Mouse (Mus musculus) heart, embryonic 15.5 days (tissue): ENCODE measurements at regions not wholly inside any gene's neighbourhood (a gene's known extent, or its start where the extent isn't known, plus 50 kb on each side); places are given as distances from the start of the nearest gene placed in this dataset.

Source experiments
- ATAC-seq: fragments of 200-750 bp; cut with Nextera tagmentation; replicated peaks from 2 replicates; pipeline ENCODE4 v1.8.0; 2017; ENCODE audit warnings: low read depth, moderate TSS enrichment; ENCODE audit not compliant: insufficient number of reproducible peaks, insufficient read depth, low FRiP score
- H3K27ac ChIP-seq: fragments of 300-500 bp; sonication (generic); 2 replicates; pipeline ENCODE4 v1.5.1; 2015; ENCODE audit warnings: mild to moderate bottlenecking, inconsistent platforms
- H3K27me3 ChIP-seq: fragments of 300-500 bp; sonication (generic); 2 replicates; pipeline ENCODE4 v1.6.1; 2015; ENCODE audit warnings: inconsistent platforms
- H3K36me3 ChIP-seq: fragments of 300-500 bp; sonication (generic); 2 replicates; pipeline ENCODE4 v1.6.1; 2015; ENCODE audit warnings: mild to moderate bottlenecking, inconsistent platforms
- H3K4me1 ChIP-seq: fragments of 300-500 bp; sonication (generic); replicated peaks from 2 replicates; pipeline ENCODE4 v1.6.1; 2015; ENCODE audit warnings: inconsistent platforms
- H3K4me2 ChIP-seq: fragments of 300-500 bp; sonication (generic); 2 replicates; pipeline ENCODE4 v1.6.1; 2015; ENCODE audit warnings: inconsistent platforms, mild to moderate bottlenecking, moderate library complexity
- H3K4me3 ChIP-seq: fragments of 300-500 bp; sonication (generic); 2 replicates; pipeline ENCODE4 v1.5.1; 2015; ENCODE audit warnings: mild to moderate bottlenecking, inconsistent platforms
- H3K9ac ChIP-seq: fragments of 300-500 bp; sonication (generic); 2 replicates; pipeline ENCODE4 v1.6.1; 2015; ENCODE audit warnings: mild to moderate bottlenecking, inconsistent platforms
- H3K9me3 ChIP-seq: fragments of 300-500 bp; sonication (generic); replicated peaks from 2 replicates; pipeline ENCODE4 v1.6.1; 2016; ENCODE audit warnings: inconsistent platforms
- WGBS: fragments of 180-500 bp; shearing (Covaris S2); methylation state at CpG from one replicate; pipeline ENCODE4 v1.1.7; 2015; ENCODE audit warnings: mixed read lengths; 5-methylcytosine and 5-hydroxymethylcytosine counted together

DNA sequence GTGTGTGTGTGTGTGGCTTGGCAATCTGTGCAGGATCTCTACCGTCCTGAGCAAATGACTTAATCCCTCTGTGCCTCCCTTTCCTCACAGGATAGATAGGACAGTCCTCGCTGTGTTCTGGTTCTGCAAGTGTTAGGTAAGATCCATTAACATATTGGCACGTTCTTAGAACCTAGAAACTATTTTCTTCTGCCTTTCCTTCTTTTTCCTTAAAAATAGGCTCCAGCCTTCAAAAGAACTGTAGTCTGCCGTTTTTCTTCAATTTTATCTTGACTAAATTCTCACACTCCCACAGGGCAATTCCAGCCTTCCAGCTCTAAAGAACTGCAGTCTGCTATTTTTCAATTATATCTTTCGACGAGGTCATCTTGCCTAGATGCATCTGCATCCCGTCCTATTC is 227.6 kb upstream of the Clint1 start:
- Histone ChIP-seq H3K9me3 (no peaks in the 10 kb centered on the region), H3K27me3 (no peaks in the 10 kb centered on the region), H3K4me1 (no peaks in the 10 kb centered on the region), H3K9ac (no peak overlapping the region), H3K27ac (no peak overlapping the region), H3K4me2 (no peak overlapping the region), H3K36me3 (no peaks in the 10 kb centered on the region), H3K4me3 (no peak overlapping the region)
- 41% methylated on average over 7 of the region's 7 CpGs for WGBS
- ATAC-seq, result no peak

DNA sequence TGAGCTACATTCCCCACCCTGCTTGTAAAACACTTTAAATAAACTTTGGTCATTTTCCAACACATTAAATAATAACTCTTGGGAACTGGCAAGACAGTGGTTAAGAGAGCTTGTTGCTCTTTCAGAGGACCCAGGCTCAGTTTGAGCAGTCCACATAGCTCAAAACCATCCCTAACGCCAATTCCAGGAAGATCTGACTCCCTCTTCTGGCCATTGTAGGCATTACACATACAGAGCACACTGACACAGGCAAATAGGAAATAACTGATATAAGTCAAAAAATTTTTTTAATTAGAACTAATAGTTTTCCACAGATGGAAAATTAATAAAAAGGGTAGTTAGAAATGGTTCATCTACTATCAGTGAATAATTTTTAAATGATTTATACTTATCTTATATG is 222.6 kb upstream of the Clint1 start:
- Histone ChIP-seq H3K9me3 (no peaks in the 10 kb centered on the region), H3K9ac (no peak overlapping the region), H3K4me3 (no peak overlapping the region), H3K4me2 (no peak overlapping the region), H3K36me3 (no peaks in the 10 kb centered on the region), H3K27ac (no peak overlapping the region), H3K27me3 (no peaks in the 10 kb centered on the region), H3K4me1 (no peaks in the 10 kb centered on the region)
- no peak for ATAC-seq
- 43% methylated on average over 1 of the region's 1 CpGs for WGBS

DNA sequence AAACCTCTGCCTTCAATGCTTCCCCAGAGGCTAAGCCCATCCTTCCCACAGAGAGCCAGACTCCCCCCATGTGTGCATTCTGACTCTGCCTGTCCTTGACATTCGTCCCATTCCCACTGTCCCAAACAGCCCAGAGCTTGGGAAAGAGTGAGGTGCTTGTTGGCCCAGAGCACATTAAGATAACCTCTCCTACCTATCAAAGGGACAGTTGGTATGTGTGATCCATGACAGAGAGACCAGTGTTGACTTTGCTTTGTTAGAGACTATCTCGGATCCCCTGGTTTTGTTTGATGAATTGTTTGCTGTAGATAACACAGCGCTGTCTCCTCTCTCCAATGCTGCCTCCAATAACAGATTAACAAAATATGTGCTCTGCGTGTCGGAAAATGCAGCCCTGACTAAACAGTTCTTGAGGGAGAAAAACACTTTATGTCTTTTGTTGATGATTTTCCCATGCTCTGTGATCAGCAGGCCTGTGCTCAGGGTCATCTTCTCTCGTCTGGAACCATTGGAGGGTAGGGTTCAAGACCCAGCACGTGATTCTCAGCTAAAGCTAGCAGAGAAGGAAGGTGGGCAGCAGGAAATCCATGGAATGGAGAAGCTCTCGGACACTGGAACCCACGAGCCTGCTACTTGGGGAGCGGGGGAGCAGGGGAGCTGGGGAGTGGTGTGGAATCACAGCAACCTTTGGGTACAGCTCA is 217.2 kb upstream of the Clint1 start:
- Histone ChIP-seq H3K27me3 (no peaks in the 10 kb centered on the region), H3K9me3 (no peaks in the 10 kb centered on the region), H3K9ac (no peak overlapping the region), H3K27ac (peak overlapping the region; percentile 48), H3K4me3 (no peak overlapping the region), H3K4me1 (no peaks in the 10 kb centered on the region), H3K36me3 (no peaks in the 10 kb centered on the region), H3K4me2 (no peak overlapping the region)
- WGBS, result 53% methylated on average over 10 of the region's 10 CpGs
- ATAC-seq, result peak; percentile 82

DNA sequence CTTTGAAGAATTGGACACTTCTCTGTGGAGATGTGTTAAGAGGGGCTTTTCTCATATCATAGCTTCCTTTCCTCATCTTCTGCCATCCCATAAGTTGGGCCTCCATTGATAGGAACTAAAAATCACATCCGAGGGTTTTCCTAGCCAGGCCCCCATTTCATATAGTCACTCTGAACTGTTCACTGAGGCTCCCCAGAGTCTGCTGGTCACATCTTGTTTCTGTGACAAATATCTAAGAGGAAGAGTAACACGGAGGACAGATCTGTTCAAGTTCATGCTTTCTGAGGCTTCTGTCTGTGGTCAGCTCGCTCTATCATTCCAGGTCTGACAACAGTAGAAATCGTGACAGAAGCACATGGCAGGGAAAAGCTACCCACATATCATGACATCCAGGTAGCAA is 216.0 kb upstream of the Clint1 start:
- Histone ChIP-seq H3K27ac (no peak overlapping the region), H3K36me3 (no peaks in the 10 kb centered on the region), H3K4me3 (no peak overlapping the region), H3K27me3 (no peaks in the 10 kb centered on the region), H3K4me2 (no peak overlapping the region), H3K9me3 (no peaks in the 10 kb centered on the region), H3K4me1 (no peaks in the 10 kb centered on the region), H3K9ac (no peak overlapping the region)
- no peak for ATAC-seq
- WGBS, result 71% methylated on average over 4 of the region's 4 CpGs

DNA sequence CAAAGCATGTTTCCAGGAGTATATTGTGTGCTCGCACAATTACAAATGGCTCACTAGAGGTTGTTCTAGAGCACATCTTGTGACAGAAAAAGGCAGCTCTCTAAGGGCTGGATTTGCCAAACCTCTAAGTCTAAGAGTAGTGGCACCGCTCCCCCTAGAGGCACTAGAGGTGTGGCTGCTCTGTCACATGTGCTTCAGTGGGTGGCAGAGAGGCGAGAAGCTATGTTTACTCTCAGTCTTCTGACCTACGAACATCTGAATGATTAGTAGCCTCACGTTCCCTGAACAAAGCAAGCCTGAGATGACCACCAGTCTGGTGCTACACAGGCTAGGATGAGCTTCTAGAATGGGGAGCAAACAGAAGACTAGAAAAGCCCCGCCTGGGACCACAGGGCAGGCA is 212.6 kb upstream of the Clint1 start:
- no peak for ATAC-seq
- no peaks in the 10 kb centered on the region for H3K36me3 ChIP-seq
- H3K4me3 ChIP-seq, result no peak overlapping the region
- H3K27ac ChIP-seq, result no peak overlapping the region
- H3K27me3 ChIP-seq, result no peaks in the 10 kb centered on the region
- WGBS, result 72% methylated on average over 6 of the region's 6 CpGs
- H3K9ac ChIP-seq, result no peak overlapping the region
- H3K4me2 ChIP-seq, result no peak overlapping the region
- H3K9me3 ChIP-seq, result no peaks in the 10 kb centered on the region
- H3K4me1 ChIP-seq, result no peaks in the 10 kb centered on the region

DNA sequence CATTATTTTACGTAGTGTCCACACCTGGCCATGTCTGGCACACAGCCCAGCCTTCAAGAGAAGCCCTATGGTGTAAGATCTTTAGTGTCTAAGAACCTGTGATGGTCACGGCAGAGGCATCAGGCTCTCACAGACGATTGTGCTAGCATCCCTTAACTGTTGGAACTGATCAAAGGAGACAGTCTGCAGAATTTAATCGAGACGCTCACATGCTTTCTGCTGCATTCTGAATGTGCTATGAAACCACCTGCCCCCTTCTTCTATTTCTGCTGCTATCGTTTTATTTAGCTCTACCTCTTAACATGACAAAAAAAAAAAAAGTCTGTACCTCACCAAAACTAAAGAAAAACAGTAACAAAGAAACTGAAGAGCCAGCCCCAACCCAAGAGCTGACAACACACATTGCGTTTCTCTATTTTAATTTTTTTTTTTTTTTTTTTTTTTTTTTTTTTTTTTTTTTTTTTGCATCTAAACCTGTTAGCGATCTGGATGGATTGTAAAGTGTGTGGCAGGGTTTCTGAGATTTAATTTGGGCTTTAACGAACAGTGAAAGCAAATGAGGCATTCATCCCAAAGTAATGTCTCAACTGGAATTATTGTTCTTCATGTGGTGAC is 209.6 kb upstream of the Clint1 start:
- H3K27ac ChIP-seq, result no peak overlapping the region
- no peaks in the 10 kb centered on the region for H3K36me3 ChIP-seq
- 76% methylated on average over 9 of the region's 9 CpGs for WGBS
- ATAC-seq, result no peak
- no peaks in the 10 kb centered on the region for H3K9me3 ChIP-seq
- no peaks in the 10 kb centered on the region for H3K4me1 ChIP-seq
- H3K9ac ChIP-seq, result no peak overlapping the region
- no peak overlapping the region for H3K4me3 ChIP-seq
- H3K27me3 ChIP-seq, result no peaks in the 10 kb centered on the region
- H3K4me2 ChIP-seq, result no peak overlapping the region

DNA sequence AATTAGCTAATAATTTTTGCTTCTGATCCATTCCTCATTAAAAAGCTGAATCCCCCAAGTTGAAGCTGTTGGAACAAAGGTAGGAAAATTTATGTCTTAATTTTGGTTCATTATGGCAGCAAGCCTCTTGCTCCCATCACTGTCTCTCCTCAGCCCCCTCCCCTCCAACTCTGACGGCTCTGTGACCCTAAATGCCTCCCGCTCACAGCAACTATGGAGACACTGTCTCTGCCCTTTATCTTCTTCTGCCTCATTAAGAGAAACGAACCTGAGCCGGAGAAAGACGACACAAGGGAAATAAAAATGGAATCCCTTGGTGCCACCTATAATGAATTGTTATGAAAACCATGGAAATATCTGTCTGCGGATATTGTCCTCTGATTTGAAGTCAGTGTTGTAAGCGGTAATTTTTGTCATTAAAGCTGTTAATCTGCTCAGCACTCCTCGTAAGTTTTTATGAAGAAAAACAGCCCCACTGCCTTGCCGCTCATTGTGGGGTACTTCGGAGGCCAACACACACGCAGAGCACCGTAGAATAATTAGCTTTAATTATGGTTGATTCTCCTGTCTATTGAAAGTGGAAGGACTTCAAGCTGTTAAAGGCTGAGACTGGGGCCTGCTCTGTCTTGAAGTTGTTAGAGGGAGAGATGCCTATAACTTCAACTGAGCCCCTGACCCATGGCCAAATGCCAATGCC is 208.1 kb upstream of the Clint1 start:
- 80% methylated on average over 12 of the region's 12 CpGs for WGBS
- Histone ChIP-seq H3K9me3 (no peaks in the 10 kb centered on the region), H3K4me2 (no peak overlapping the region)

DNA sequence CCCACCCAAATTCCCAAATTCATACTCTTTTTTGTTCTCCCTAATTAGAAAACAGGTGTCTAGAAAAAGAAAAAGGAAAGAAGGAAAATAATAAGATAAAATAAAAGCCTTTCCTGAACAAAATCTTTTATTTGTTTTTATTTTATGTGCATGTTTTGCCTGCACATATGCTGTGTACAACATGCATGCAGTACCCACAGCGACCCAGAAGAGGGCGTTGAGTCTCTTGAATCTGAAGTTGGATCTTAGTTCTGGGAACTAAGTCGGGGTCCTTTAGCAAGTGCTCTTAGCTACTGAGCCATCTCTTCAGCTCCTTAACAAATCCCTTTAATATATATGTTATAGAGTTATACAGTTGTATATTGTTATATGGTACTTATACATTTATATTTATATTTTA is 206.0 kb upstream of the Clint1 start:
- Histone ChIP-seq H3K4me3 (no peak overlapping the region), H3K9me3 (no peaks in the 10 kb centered on the region), H3K4me2 (no peak overlapping the region), H3K27ac (no peak overlapping the region), H3K9ac (no peak overlapping the region), H3K36me3 (no peaks in the 10 kb centered on the region), H3K27me3 (no peaks in the 10 kb centered on the region), H3K4me1 (no peaks in the 10 kb centered on the region)
- 61% methylated on average over 3 of the region's 3 CpGs for WGBS
- ATAC-seq, result no peak

More for the DNA sequence above, 208.1 kb upstream of the Clint1 start:
- no peaks in the 10 kb centered on the region for H3K36me3 ChIP-seq
- H3K9ac ChIP-seq, result no peak overlapping the region
- H3K27ac ChIP-seq, result no peak overlapping the region
- ATAC-seq, result no peak
- H3K27me3 ChIP-seq, result no peaks in the 10 kb centered on the region
- no peaks in the 10 kb centered on the region for H3K4me1 ChIP-seq
- H3K4me3 ChIP-seq, result no peak overlapping the region

DNA sequence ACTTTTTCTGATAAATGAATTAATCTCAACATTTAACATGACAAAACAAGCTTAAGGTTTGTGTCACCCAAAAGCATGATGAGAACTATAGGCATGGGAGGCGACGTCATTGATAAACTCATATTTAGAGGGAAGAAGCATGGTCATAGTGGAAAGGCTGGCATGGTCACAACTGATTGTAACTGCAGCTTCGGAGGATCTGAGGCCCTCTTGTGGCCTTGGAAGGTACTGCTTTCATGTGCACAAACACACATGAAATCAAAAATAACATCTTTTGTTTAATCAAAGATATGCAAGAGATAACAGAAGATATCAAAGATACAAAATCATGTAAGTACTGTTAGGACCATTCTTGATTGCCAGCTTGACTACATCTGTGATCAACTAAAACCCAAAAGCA is 204.0 kb upstream of the Clint1 start:
- Histone ChIP-seq H3K4me2 (no peak overlapping the region), H3K36me3 (no peaks in the 10 kb centered on the region), H3K9me3 (no peaks in the 10 kb centered on the region), H3K27me3 (no peaks in the 10 kb centered on the region), H3K4me3 (no peak overlapping the region), H3K4me1 (no peaks in the 10 kb centered on the region), H3K9ac (no peak overlapping the region), H3K27ac (no peak overlapping the region)
- no peak for ATAC-seq
- WGBS, result 67% methylated on average over 3 of the region's 3 CpGs

DNA sequence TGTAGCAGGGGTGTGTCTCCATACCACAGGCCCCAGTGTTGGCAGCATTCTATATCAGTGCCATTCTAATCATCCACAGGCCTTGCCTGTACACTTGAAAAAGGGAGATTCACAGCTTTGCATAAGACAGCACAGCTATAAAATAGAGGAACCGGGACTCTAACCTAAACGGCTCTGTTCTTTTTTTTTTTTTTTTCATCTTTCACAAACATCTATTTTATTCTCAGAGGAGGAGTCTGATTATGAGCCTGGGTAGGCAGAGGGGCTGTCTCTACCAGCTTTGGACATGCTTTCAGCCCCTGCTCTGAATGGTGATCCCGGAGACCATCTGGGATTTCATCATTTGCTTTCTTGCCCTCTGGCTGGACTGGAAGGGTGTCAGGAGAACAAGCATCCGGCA is 195.6 kb upstream of the Clint1 start:
- no peak overlapping the region for H3K9ac ChIP-seq
- H3K4me2 ChIP-seq, result no peak overlapping the region
- H3K4me3 ChIP-seq, result no peak overlapping the region
- H3K36me3 ChIP-seq, result no peaks in the 10 kb centered on the region
- WGBS, result 80% methylated on average over 4 of the region's 4 CpGs
- ATAC-seq, result no peak
- no peak overlapping the region for H3K27ac ChIP-seq
- no peaks in the 10 kb centered on the region for H3K27me3 ChIP-seq
- no peaks in the 10 kb centered on the region for H3K4me1 ChIP-seq
- H3K9me3 ChIP-seq, result no peaks in the 10 kb centered on the region

DNA sequence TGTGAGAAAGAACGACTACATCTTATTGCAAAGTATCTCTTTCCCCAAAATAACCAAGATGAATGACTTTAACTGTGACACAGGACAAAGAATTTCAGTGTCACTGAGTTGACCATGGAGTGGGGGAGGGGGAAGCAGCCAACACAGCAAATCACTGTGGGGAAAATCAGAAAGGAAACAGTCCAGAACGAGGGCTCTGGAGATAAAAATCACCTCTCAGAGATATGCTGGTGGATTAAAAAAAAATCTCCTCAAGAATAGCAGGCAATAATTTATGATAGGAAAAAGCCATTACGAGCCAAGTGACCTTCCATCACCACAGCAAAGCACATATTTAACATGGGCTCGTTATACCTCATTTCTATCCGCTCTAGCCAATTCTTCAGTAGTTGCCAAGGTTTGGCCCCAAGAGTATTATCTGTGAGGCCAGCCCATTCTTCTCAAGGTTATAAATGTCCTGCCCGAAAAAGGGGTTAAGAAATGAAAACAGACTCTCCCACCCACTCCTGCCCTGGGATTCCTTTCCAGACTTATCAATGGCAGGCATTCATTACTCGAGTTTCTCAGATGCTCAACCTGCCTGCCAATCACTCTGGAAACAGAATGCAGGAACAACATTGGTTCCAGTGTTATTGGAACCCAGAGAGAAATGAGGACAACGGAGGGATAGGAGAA is 181.6 kb upstream of the Clint1 start:
- H3K9ac ChIP-seq, result no peak overlapping the region
- H3K27ac ChIP-seq, result no peak overlapping the region
- no peaks in the 10 kb centered on the region for H3K36me3 ChIP-seq
- ATAC-seq, result no peak
- H3K9me3 ChIP-seq, result no peaks in the 10 kb centered on the region
- no peak overlapping the region for H3K4me3 ChIP-seq
- no peaks in the 10 kb centered on the region for H3K4me1 ChIP-seq
- WGBS, result 45% methylated on average over 8 of the region's 8 CpGs
- no peak overlapping the region for H3K4me2 ChIP-seq
- no peaks in the 10 kb centered on the region for H3K27me3 ChIP-seq
